Mouse (Mus musculus): ENCODE measurements around the gene Golga5. TPM values are rescaled to one million over a fixed set of nuclear protein-coding genes. Genes with fewer than 3 reads are reported as not detected.
"Not testable (repeated sequence)": the region's sequence is repeated elsewhere in the genome, so short reads cannot be mapped to it uniquely, and the experiment has no call there.

Golga5 gene
- polyA plus RNA-seq, 1 experiment from 2014 or later: 28.5 TPM

DNA sequence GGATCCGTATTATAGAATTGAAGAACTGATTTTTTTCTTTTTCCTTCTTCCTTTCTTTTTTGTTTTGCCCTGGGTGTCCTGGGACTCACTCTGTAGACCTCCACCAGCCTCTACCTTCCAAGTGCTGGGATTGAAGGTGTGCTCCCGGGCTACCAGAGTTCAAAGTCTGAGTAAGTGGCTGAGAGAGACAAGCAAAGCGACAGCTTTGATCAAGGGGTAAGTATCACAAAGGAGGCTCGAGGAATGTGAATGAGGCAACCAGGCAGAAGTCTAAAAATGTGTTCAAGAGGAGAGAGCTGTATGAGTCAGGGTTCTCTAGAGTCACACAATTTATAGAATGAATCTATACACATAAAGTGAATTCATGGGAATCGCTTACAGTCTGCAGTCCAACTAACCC lies 8.9 kb upstream of the Golga5 start:
- 81% methylated on average over 5 of the region's 5 CpGs for WGBS
- Histone ChIP-seq H3K27me3 (ENCODE audit: control insufficient read depth, insufficient read depth, low read length) (no peaks in the 10 kb centered on the region), H3K4me1 (ENCODE audit: control insufficient read depth, insufficient read depth, low read length) (no peaks in the 10 kb centered on the region), H3K9me3 (ENCODE audit: control insufficient read depth, low read length) (no peaks in the 10 kb centered on the region), H3K9ac (replicated peaks; ENCODE audit: low read depth, low read length) (no peak overlapping the region), H3K36me3 (ENCODE audit: control insufficient read depth, insufficient read depth, low read length) (no peaks in the 10 kb centered on the region), H3K4me2 (ENCODE audit: low read depth, low read length) (no peak overlapping the region), H3K27ac (ENCODE audit: low read depth, low read length) (no peak overlapping the region), H3K4me3 (ENCODE audit: low read depth, low read length) (no peak overlapping the region)
- ATAC-seq (ENCODE audit: low read depth): no peak

DNA sequence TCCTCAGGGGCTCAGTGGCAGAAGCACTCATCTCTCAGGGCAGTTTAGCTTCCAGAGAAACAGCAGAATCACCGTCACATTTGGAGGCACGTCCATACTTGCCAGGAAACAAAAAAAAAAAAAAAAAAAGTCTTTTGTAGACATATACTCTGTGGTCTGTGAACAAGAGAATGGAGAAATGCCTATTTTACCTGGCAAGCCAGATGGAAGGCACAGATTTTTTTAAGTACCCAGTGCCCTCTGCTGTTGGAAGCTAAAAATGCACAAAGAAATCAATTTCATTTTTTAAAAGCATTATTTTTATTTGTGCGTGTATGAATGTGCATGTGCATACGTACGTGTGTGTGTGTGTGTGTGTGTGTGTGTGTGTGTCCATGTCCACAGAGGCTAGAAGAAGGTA lies 7.8 kb upstream of the Golga5 start:
- no peak for ATAC-seq (ENCODE audit: low read depth)
- Histone ChIP-seq H3K4me2 (ENCODE audit: low read depth, low read length) (no peak overlapping the region), H3K4me1 (ENCODE audit: control insufficient read depth, insufficient read depth, low read length) (no peaks in the 10 kb centered on the region), H3K4me3 (ENCODE audit: low read depth, low read length) (no peak overlapping the region), H3K9me3 (ENCODE audit: control insufficient read depth, low read length) (no peaks in the 10 kb centered on the region), H3K27me3 (ENCODE audit: control insufficient read depth, insufficient read depth, low read length) (no peaks in the 10 kb centered on the region), H3K27ac (ENCODE audit: low read depth, low read length) (no peak overlapping the region), H3K36me3 (ENCODE audit: control insufficient read depth, insufficient read depth, low read length) (no peaks in the 10 kb centered on the region), H3K9ac (replicated peaks; ENCODE audit: low read depth, low read length) (no peak overlapping the region)
- 81% methylated on average over 5 of the region's 5 CpGs for WGBS

DNA sequence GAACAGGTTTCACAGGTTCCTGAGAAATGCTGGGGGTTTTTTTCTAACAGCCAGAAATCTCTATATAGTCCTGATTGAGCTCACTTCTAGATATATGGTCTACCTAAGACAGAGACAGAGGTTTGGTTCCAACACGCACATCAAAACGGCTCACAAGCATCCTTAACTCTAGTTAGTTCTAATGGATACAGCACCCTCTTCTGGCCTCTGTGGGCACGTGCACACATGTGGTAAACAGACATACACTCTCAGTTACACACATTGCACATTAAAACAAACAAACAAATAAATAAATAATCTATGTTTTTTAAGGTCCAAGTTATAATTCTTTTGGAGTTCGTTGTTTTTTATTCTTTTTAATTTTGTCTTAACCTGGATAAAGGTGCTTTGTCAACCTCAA lies 4.3 kb upstream of the Golga5 start:
- WGBS: 64% methylated on average over 4 of the region's 4 CpGs
- no peaks in the 10 kb centered on the region for H3K27me3 ChIP-seq (ENCODE audit: control insufficient read depth, insufficient read depth, low read length)
- no peaks in the 10 kb centered on the region for H3K9me3 ChIP-seq (ENCODE audit: control insufficient read depth, low read length)
- H3K9ac ChIP-seq (replicated peaks; ENCODE audit: low read depth, low read length): no peak overlapping the region
- no peak for ATAC-seq (ENCODE audit: low read depth)
- no peak overlapping the region for H3K4me3 ChIP-seq (ENCODE audit: low read depth, low read length)
- H3K36me3 ChIP-seq (ENCODE audit: control insufficient read depth, insufficient read depth, low read length): no peaks in the 10 kb centered on the region
- H3K4me2 ChIP-seq (ENCODE audit: low read depth, low read length): no peak overlapping the region
- H3K4me1 ChIP-seq (ENCODE audit: control insufficient read depth, insufficient read depth, low read length): peaks cover 1% of the 10 kb centered on the region; the same call in 1 of the 2 replicates
- H3K27ac ChIP-seq (ENCODE audit: low read depth, low read length): no peak overlapping the region

DNA sequence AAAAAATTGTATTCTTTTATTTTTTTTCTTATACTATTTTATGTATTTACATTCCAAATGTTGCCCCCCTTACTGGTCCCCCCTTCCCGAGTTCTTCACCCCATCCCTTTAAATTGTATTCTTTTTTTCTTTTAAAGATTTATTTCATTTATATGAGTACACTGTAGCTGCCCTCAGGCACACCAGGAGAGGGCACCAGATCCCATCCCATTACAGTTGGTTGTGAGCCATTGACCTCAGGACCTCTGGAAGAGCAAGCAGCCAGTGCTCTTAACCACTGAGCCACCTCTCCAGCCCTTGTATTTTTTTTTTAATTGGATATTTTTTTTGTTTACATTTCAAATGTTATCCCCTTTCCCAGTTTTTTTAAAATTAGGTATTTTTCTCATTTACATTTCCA lies 799 bp upstream of the Golga5 start:
- Histone ChIP-seq H3K4me2 (ENCODE audit: low read depth, low read length) (no peak overlapping the region), H3K27ac (ENCODE audit: low read depth, low read length) (no peak overlapping the region), H3K4me3 (ENCODE audit: low read depth, low read length) (no peak overlapping the region), H3K36me3 (ENCODE audit: control insufficient read depth, insufficient read depth, low read length) (peaks cover 7% of the 10 kb centered on the region; the same call in 1 of the 2 replicates), H3K9ac (replicated peaks; ENCODE audit: low read depth, low read length) (no peak overlapping the region), H3K9me3 (ENCODE audit: control insufficient read depth, low read length) (no peaks in the 10 kb centered on the region), H3K27me3 (ENCODE audit: control insufficient read depth, insufficient read depth, low read length) (no peaks in the 10 kb centered on the region), H3K4me1 (ENCODE audit: control insufficient read depth, insufficient read depth, low read length) (peaks cover 4% of the 10 kb centered on the region; the same call in 1 of the 2 replicates)
- WGBS: 77% methylated on average over 1 of the region's 1 CpGs
- no peak for ATAC-seq (ENCODE audit: low read depth)

DNA sequence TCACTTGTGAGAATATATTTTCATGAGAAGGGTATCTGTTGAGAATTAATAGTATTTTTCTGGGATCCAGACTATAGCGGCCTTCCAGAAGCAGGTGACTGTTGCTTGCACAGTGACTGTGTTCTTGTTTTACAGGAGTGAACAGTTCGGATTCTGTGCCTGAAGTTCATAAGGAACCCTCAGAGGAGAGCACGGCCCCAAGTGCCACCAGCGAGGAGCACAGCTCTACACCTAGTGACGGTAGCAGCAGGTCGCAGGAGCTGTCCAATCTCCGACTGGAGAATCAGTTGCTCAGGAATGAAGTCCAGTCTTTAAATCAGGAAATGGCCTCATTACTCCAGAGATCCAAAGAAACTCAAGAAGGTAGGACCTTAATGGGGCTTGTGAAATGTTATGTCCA lies 5.5 kb downstream of the Golga5 start:
- Histone ChIP-seq H3K9ac (replicated peaks; ENCODE audit: low read depth, low read length) (no peak overlapping the region), H3K36me3 (ENCODE audit: control insufficient read depth, insufficient read depth, low read length) (peaks cover 21% of the 10 kb centered on the region), H3K4me2 (ENCODE audit: low read depth, low read length) (no peak overlapping the region), H3K27me3 (ENCODE audit: control insufficient read depth, insufficient read depth, low read length) (no peaks in the 10 kb centered on the region), H3K4me3 (ENCODE audit: low read depth, low read length) (no peak overlapping the region), H3K27ac (ENCODE audit: low read depth, low read length) (no peak overlapping the region), H3K9me3 (ENCODE audit: control insufficient read depth, low read length) (no peaks in the 10 kb centered on the region), H3K4me1 (ENCODE audit: control insufficient read depth, insufficient read depth, low read length) (peaks cover 4% of the 10 kb centered on the region; the same call in 1 of the 2 replicates)
- 93% methylated on average over 7 of the region's 7 CpGs for WGBS
- ATAC-seq (ENCODE audit: low read depth): no peak

DNA sequence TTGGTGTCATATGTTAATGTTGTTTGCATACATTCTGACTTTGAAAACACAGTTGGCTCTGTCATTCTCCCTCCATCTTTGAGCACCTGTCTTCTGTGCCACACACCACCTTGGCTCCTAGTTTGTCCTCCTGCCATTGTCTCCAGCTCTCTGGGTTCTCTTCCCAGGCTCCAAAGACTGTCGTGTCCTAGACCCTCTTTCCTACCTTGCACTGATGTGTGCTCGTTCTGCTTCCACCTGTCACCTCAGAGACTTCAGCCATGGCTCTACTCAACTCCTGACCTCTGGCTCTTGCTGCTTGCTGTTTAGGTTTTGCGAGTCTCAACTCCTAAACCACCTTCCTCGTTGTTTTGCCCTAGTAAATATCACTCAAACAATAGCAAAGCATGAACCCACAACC lies 11.5 kb downstream of the Golga5 start:
- no peak overlapping the region for H3K9ac ChIP-seq (replicated peaks; ENCODE audit: low read depth, low read length)
- no peaks in the 10 kb centered on the region for H3K27me3 ChIP-seq (ENCODE audit: control insufficient read depth, insufficient read depth, low read length)
- 91% methylated on average over 4 of the region's 4 CpGs for WGBS
- no peak for ATAC-seq (ENCODE audit: low read depth)
- peaks cover 46% of the 10 kb centered on the region for H3K36me3 ChIP-seq (ENCODE audit: control insufficient read depth, insufficient read depth, low read length)
- H3K27ac ChIP-seq (ENCODE audit: low read depth, low read length): no peak overlapping the region
- H3K4me2 ChIP-seq (ENCODE audit: low read depth, low read length): no peak overlapping the region
- no peaks in the 10 kb centered on the region for H3K4me1 ChIP-seq (ENCODE audit: control insufficient read depth, insufficient read depth, low read length)
- H3K4me3 ChIP-seq (ENCODE audit: low read depth, low read length): no peak overlapping the region
- no peaks in the 10 kb centered on the region for H3K9me3 ChIP-seq (ENCODE audit: control insufficient read depth, low read length)

DNA sequence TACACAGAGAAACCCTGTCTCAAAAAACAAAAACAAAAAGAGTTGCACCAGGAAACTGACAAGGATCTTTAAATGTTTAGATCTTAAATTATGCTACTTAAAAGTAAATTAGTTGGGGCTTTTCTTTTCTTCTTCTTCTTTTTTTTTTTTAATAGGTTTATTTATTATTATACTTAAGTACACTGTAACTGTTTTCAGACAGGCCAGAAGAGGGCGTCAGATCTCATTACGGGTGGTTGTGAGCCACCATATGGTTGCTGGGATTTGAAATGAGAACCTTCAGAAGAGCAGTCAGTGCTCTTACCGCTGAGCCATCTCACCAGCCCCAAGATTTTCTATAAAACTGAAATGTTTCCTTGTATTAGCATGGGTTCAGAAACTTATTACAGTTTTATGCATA lies 16.0 kb downstream of the Golga5 start:
- no peaks in the 10 kb centered on the region for H3K27me3 ChIP-seq (ENCODE audit: control insufficient read depth, insufficient read depth, low read length)

DNA sequence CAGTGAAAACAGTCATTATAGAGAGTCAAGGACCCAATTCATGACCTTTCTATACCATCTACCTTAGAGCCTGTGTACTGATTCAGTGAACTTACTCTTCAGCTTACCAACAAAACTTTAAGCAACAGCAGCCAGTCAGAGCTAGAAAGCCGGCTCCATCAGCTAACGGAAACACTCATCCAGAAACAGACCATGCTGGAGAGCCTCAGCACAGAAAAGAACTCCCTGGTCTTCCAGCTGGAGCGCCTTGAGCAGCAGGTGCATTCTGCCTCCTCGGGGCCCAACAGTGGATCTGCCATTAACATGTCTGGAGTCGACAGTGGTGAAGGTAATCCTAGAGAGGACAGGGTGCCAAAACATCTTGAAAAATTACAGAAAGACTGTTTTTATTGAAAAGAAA lies 23.0 kb downstream of the Golga5 start:
- Histone ChIP-seq H3K36me3 (ENCODE audit: control insufficient read depth, insufficient read depth, low read length) (peaks cover 63% of the 10 kb centered on the region), H3K4me1 (ENCODE audit: control insufficient read depth, insufficient read depth, low read length) (no peaks in the 10 kb centered on the region), H3K4me3 (ENCODE audit: low read depth, low read length) (no peak overlapping the region), H3K9me3 (ENCODE audit: control insufficient read depth, low read length) (no peaks in the 10 kb centered on the region), H3K27ac (ENCODE audit: low read depth, low read length) (no peak overlapping the region), H3K9ac (replicated peaks; ENCODE audit: low read depth, low read length) (no peak overlapping the region), H3K4me2 (ENCODE audit: low read depth, low read length) (no peak overlapping the region), H3K27me3 (ENCODE audit: control insufficient read depth, insufficient read depth, low read length) (no peaks in the 10 kb centered on the region)
- 90% methylated on average over 5 of the region's 5 CpGs for WGBS
- ATAC-seq (ENCODE audit: low read depth): no peak

More for the DNA sequence above, 16.0 kb downstream of the Golga5 start:
- no peak for ATAC-seq (ENCODE audit: low read depth)
- H3K9ac ChIP-seq (replicated peaks; ENCODE audit: low read depth, low read length): no peak overlapping the region
- H3K9me3 ChIP-seq (ENCODE audit: control insufficient read depth, low read length): no peaks in the 10 kb centered on the region
- peaks cover 71% of the 10 kb centered on the region for H3K36me3 ChIP-seq (ENCODE audit: control insufficient read depth, insufficient read depth, low read length)
- no peak overlapping the region for H3K27ac ChIP-seq (ENCODE audit: low read depth, low read length)
- no peaks in the 10 kb centered on the region for H3K4me1 ChIP-seq (ENCODE audit: control insufficient read depth, insufficient read depth, low read length)
- 73% methylated on average over 3 of the region's 3 CpGs for WGBS
- H3K4me3 ChIP-seq (ENCODE audit: low read depth, low read length): no peak overlapping the region
- H3K4me2 ChIP-seq (ENCODE audit: low read depth, low read length): no peak overlapping the region

DNA sequence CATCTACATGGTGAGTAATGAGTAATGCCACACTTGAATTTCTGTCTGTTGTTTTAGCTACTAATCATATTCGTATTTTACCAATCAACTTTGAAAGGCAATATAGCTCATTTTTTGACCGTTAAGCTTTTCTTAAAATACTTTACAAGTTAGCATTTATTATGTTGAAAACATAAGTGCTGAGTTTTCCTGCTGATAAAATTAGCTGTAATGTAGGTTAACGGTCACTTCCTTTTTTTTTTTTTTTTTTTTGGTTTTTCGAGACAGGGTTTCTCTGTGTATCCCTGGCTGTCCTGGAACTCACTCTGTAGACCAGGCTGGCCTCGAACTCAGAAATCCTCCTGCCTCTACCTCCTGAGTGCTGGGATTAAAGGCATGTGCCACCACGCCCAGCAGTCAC lies 26.8 kb downstream of the Golga5 start:
- not testable (repeated sequence) for H3K27ac ChIP-seq (ENCODE audit: low read depth, low read length); H3K4me3 ChIP-seq (ENCODE audit: low read depth, low read length); H3K9ac ChIP-seq (replicated peaks; ENCODE audit: low read depth, low read length); ATAC-seq (ENCODE audit: low read depth); H3K4me1 ChIP-seq (ENCODE audit: control insufficient read depth, insufficient read depth, low read length); H3K27me3 ChIP-seq (ENCODE audit: control insufficient read depth, insufficient read depth, low read length); H3K9me3 ChIP-seq (ENCODE audit: control insufficient read depth, low read length); H3K4me2 ChIP-seq (ENCODE audit: low read depth, low read length)
- peaks cover 52% of the 10 kb centered on the region for H3K36me3 ChIP-seq (ENCODE audit: control insufficient read depth, insufficient read depth, low read length)
- WGBS: 86% methylated on average over 6 of the region's 6 CpGs

DNA sequence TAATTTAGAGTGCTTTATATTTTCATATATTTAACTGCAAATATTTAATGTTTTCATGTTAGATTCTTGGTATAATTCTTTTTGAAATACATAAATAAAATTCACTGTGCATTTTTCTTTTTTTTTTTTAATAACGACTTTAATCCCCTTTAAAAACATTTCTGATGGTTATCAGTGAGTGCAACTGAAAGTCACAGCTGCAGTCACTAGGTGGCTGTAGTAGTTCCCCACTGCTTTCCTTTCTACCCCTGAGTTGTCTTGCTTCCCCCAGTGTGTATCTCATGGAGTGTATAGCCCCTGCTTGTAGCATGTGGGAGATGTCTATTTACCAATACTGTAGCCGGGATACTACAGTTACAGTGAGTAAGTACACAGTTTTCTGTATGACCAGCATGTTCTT lies 29.0 kb downstream of the Golga5 start:
- H3K4me2 ChIP-seq (ENCODE audit: low read depth, low read length): no peak overlapping the region
- no peaks in the 10 kb centered on the region for H3K9me3 ChIP-seq (ENCODE audit: control insufficient read depth, low read length)
- 96% methylated on average over 2 of the region's 2 CpGs for WGBS
- H3K9ac ChIP-seq (replicated peaks; ENCODE audit: low read depth, low read length): no peak overlapping the region
- no peak overlapping the region for H3K4me3 ChIP-seq (ENCODE audit: low read depth, low read length)
- H3K27ac ChIP-seq (ENCODE audit: low read depth, low read length): no peak overlapping the region
- H3K27me3 ChIP-seq (ENCODE audit: control insufficient read depth, insufficient read depth, low read length): no peaks in the 10 kb centered on the region
- peaks cover 37% of the 10 kb centered on the region for H3K36me3 ChIP-seq (ENCODE audit: control insufficient read depth, insufficient read depth, low read length)
- no peaks in the 10 kb centered on the region for H3K4me1 ChIP-seq (ENCODE audit: control insufficient read depth, insufficient read depth, low read length)
- no peak for ATAC-seq (ENCODE audit: low read depth)
